Mouse (Mus musculus) embryo, embryonic 11 days (tissue): Measurements from ENCODE around the gene Ghsr.

Experiments
- DNase-seq: peaks from one replicate; pipeline ENCODE4 v3.0.0-alpha.2; 2015

The Ghsr gene

GRCm38 (mm10) chr3:27413566-27413965, 42.4 kb downstream of the Ghsr start:
- DNase-seq = no peak

DNA sequence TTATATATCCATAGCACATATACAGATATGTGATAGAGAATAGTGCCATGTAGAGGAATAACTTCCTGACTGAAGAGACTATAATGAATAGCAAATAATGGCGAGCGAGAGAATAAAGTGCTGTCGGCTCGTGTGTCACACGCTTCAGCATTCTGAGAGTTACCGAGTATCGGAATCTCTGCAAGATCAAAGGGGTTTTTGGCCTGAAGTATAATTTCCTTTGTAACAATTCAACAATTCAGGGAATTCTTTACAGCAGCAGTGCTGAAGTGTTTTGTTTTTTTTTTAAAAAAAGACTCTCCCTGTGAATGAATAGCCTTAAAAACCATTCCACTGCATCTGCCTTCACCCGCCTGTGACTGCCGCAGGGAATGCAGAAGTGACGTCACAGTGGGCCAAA, 45.6 kb downstream of the Ghsr start:
- no peak for DNase-seq

GRCm38 (mm10) chr3:27418602-27419001, 47.5 kb downstream of the Ghsr start:
- no peak for DNase-seq

- peak; percentile 14 for DNase-seq
Observed at GRCm38 (mm10) chr3:27421980-27422379, 50.8 kb downstream of the Ghsr start.

DNA sequence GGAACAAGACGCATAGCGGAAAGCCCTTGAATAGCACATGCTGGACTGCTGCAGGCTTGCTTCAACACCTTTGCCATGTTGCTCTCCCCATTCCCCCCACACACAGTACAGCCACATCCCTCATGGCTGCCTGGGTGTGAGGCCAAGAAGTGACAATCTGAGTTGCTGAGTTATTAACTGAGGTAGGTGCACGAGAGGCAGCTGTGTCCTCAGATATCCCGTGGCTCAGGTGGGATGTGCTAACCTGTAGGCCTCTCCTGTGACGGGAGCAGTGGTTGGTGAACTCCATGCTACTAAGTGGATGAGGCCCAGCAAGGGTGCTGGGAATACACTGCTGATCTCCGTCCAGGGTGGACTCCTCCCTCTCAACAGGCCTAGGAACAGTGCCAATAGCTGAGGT, 51.4 kb downstream of the Ghsr start:
- DNase-seq = no peak

- DNase-seq = no peak
Observed at GRCm38 (mm10) chr3:27424049-27424667, 53.0 kb downstream of the Ghsr start.

DNA sequence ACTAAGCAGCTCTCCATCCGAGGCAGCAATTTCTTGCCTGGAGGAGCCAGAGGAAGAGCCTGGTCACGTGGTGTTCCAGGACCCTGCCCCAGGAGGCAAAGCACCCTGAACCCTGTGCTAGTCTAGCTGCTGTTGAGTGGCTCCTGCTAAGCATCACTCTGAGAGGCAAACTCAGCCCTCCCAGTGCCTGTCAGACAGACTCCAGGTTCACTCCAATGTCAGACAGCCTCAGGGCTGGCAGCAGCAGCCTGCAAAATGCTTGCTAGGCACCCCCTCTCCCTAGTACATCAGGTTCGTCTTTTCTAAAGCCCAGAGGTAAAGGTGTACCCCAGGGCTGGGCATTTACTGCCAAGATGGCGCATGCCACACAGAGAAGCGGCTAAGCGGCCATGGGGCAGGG, 56.3 kb downstream of the Ghsr start:
- no peak for DNase-seq
